Mouse (Mus musculus) brain, adult 10 weeks (tissue): ENCODE measurements around the gene Cpne2. TPM values are rescaled to one million over a fixed set of nuclear protein-coding genes. Genes with fewer than 3 reads are reported as not detected.

Experiments
- polyA plus RNA-seq: library from polyadenylated mRNA; stranded (reverse); fragments of 350-450 nt; fragmentation: Illumina TruSeq; extraction: RNeasy Lipid Tissue Mini Kit (QIAGEN cat#74804); gene quantifications from one replicate; pipeline ENCODE4 v1.2.3, GENCODE M21; 2015; ENCODE audit warnings: low read depth, low replicate concordance

Cpne2 gene
- polyA plus RNA-seq, result 19.2 TPM

DNA sequence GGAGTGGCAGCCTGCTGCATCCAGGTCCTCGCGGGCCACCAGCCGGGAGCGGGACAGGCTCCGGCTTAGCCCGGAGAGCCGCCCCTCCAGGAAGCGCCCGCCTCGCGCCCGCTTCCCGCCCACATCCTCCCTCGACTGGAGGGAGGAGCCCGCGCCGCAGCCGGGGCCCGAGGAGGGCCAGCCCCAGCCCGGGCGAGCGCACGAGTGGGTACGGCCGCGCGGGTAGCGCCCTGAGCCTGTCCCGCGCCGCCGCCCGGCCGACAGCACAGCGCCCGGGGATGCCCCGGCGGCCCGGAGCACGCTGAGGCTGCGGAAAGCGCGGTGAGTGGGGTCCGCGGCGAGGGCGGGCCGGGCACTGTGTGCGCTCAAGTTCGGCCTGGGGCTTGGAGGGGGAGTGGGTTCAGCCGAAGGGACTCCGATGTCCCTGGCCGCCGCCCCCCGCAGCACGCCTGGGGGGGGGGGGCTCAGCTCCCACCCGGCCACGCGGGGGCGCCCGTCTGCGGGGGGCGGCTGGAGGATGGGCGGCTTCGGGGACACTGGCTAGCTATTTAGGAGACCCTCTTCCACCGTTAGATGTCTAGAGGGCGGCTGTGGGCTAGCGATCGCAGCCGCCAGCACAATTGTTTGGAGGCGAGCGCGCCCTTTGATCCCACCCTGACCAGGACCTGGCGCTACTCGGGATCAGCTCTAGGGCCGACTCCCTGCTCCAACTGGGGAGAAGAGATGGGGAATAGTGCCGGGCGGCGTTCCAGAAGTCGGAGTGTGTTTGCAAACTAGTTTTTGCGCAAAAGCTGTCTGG lies at the start of gene Cpne2:
Cpne2 (plus strand) TSS at position 118 of the 799 bp plus-strand sequence.

DNA sequence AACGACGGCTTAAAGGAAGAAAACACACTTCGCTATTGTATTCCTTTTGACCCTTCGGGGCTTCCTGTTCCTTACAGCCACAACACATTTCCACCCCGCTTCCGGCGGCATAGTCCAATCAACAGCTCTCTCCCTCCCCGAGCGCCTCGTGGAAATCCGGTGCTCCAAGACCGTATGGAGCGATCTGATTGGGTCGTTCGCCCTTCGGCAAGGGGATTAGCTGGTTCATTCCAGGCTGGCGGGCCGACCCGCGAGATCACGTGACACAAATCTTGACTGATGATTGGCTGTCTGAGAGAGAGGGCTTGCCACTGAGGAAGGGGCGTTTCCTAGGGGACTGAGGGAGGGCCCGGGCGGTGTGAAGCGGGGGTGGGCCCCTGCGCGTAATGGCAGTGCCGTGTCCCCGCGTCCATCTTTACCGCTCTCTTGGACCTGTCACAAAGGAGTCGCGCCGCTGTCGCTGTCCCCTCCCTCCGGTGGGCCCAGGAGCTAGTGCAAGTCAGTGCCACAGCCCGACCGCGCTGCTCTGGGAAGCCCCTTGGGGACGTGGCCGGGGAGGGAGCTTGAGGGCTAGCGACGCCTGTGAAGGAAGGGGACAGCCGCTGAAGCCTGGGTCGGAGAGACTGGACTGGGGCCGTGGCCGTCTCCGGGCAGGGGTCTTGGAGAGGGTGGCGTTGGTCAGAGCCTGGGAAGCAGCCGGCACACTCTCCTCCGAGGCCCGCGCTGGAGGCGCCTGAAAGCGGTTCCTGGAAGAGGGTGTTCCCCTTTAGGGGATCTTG lies 69.0 kb downstream of the Cpne2 start, which contains the start of the genes Rspry1 and Fam192a:
Rspry1 (plus strand) TSS at position 331 of the 779 bp plus-strand sequence.
Fam192a (minus strand) TSS at position 391 of the 779 bp plus-strand sequence.

Other genes with a start within 250 kb of the Cpne2 start
- gene Slc12a3, start 203.8 kb upstream of the Cpne2 start, polyA plus RNA-seq, result 0.61 TPM
- gene Herpud1, start 146.6 kb upstream of the Cpne2 start, polyA plus RNA-seq, result 88.8 TPM
- gene Nlrc5, start 98.6 kb upstream of the Cpne2 start, polyA plus RNA-seq, result 0.34 TPM
- 17.8 TPM for gene Rspry1, start 68.9 kb downstream of the Cpne2 start, polyA plus RNA-seq
- gene Fam192a, start 69.0 kb downstream of the Cpne2 start, polyA plus RNA-seq, result 51.9 TPM
- 193 TPM for gene Arl2bp, start 133.6 kb downstream of the Cpne2 start, polyA plus RNA-seq
- 111 TPM for gene Pllp, start 163.3 kb downstream of the Cpne2 start, polyA plus RNA-seq
- gene Ccl22, start 212.6 kb downstream of the Cpne2 start, polyA plus RNA-seq, result 0.27 TPM
- 480 TPM for gene Cx3cl1, start 239.0 kb downstream of the Cpne2 start, polyA plus RNA-seq